ENCODE assay signal across 16 mouse cellular contexts in genomic region chr7:112455566-112456110, GRCm38 (mm10). TPM values are rescaled to one million over a fixed set of nuclear protein-coding genes. Genes with fewer than 3 reads are reported as not detected.
"Had no signal": no experiment of that assay in that cellular context is flagged by ENCODE, and none has a peak within 500 bp of the region (broad histone marks: within the 10 kb centered on the region; RNA-seq: fewer than 3 reads in every experiment).

No protein-coding gene starts in this region.

- H3K36me3 ChIP-seq: limb, embryonic 10.5 days; liver, embryonic 15.5 days; midbrain, embryonic 15.5 days; neural tube, embryonic 13.5 days had no signal

- H3K27me3 ChIP-seq: liver, embryonic 15.5 days; midbrain, embryonic 15.5 days; neural tube, embryonic 13.5 days had no signal

- H3K4me1 ChIP-seq: liver, embryonic 15.5 days had no signal

- H3K27ac ChIP-seq: kidney, postnatal 0 days; layer of hippocampus, adult 2 months; limb, embryonic 10.5 days; liver, embryonic 15.5 days; midbrain, embryonic 15.5 days; neural tube, embryonic 13.5 days had no signal

- H3K9me3 ChIP-seq: limb, embryonic 10.5 days; liver, embryonic 15.5 days; midbrain, embryonic 15.5 days; neural tube, embryonic 13.5 days had no signal

- ATAC-seq: lung, postnatal 0 days; midbrain, embryonic 15.5 days had no signal

- H3K9ac ChIP-seq: liver, embryonic 15.5 days; midbrain, embryonic 15.5 days; neural tube, embryonic 13.5 days had no signal

- DNase-seq: kidney, adult 9 months; kidney, postnatal 36 days; lung, adult 2 months; lung, postnatal 36 days; thymus, adult 18-20 months; thymus, postnatal 14 days had no signal

- H3K4me3 ChIP-seq: layer of hippocampus, adult 2 months; limb, embryonic 10.5 days; liver, embryonic 15.5 days; midbrain, embryonic 15.5 days; neural tube, embryonic 13.5 days had no signal

- H3K4me2 ChIP-seq: liver, embryonic 11.5 days; liver, embryonic 15.5 days; midbrain, embryonic 15.5 days; neural tube, embryonic 13.5 days had no signal

RNA-seq across cellular contexts. Expression of gene Parva, which starts 28.3 kb away (rescaled TPM):
- total RNA-seq: megakaryocyte progenitor cell, adult 5-6 weeks; monocyte, adult 5-6 weeks had no signal
